Mouse (Mus musculus) kidney, adult 8-10 months (tissue): Measurements from ENCODE around the gene 4933424G06Rik.

Source experiments
- DNase-seq, 2 experiments: peaks; one replicate each; pipeline ENCODE4 v3.0.0; 2022

Gene 4933424G06Rik

DNA sequence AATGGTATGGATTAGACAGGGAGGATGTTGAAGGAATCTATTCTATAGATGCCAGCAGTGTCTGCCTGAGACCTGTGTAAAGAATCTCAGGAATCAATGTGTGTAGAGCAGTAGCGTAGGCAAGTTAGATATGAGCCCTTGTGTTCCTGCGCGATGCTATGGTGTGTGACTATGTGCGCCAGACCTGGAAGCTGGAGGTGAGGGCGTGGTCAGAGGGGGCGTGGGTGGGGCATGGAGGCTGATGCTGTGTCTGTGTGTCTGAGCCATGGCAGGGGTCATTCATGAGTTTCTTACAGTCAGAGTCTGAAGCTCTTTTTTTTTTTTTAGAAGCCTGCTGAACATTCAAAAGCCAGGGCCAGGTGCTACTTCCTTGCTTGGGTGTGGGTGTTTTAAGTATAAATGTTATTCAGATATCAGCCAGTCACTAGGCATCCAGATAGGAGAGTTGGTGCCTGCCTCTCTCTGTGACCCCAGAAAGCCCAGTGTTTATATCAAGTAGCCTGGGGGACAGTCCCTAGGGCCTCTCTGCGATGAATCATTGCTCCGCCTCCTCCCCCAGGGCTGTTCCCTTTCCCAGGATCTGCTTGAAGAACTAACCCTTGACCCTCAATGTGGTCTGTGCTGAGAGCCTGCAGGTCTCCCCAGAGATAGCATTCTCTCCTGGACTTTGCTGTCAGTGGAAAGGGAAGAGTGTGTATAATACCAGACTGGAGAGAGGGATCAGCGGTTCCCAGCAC is 62.4 kb downstream of the 4933424G06Rik start:
- DNase-seq = no peak

DNA sequence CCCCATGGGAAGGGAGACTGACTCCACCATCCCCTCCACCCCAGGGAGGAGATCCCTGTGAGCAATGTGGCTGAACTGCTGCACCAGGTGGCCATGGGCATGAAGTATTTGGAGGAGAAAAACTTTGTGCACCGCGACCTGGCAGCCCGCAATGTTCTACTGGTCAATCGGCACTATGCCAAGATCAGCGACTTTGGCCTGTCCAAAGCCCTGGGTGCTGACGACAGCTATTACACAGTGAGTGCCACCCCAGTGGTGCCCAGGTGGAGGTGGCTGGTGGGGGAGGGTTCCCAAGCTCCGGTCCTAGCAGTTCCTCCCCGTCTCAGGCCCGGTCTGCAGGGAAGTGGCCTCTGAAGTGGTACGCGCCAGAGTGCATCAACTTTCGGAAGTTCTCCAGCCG is 70.8 kb downstream of the 4933424G06Rik start:
- peak; percentile 23 to 51 for DNase-seq

DNA sequence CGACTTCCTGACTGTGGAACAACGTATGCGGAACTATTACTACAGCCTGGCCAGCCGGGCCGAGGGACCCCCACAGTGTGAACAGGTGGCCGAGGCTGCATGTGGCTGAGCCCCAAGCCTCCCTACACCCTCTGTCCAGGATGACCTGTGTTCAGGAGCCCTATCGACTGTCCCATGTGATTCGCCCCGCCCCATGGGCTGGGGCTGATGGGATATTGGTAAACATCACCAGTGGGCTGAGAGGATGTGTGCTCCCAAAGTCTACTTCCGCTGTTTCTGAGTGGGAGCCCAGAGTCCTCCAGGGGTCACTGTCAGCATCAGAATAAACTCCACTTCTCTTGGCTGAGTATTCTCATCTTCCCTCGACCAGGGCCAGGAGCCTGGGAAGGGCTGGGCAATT is 72.5 kb downstream of the 4933424G06Rik start:
- DNase-seq = peak in 1 of 2 experiments; percentile 10

DNA sequence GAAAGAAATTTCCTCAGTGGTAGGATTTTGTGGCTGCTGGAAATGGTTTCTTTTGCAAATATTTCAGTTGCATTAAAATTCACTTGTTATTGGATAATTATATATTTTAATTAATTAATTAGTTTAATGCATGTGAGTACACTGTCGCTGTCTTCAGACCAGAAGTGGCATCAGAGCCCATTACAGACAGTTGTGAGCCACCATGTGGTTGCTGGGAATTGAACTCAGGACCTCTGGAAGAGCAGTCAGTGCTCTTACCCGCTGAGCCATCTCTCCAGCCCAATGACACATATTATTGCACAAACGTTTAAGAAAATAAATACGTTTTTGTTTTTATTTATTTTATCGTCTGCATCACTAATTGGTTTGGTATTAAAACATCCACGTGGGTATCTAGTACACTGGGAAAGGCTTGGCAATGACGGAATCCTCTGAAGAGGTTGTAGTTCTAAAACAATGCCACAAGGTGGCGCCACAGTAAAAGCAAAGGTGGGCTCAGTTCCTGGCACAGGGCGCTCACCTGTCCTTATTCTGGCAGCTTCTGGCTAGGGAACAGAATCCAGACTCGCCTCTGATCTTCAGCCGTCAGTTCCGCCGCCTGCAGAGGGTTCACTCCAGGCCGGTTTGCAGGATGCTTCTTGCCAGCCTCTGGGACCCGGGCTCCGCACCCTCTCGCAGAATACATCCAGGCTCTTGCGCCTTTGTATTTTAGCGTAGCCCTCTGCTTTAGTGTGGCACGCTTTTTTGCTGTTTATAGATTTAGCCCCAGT is 74.6 kb downstream of the 4933424G06Rik start:
- peak; percentile 73 to 78 for DNase-seq

DNA sequence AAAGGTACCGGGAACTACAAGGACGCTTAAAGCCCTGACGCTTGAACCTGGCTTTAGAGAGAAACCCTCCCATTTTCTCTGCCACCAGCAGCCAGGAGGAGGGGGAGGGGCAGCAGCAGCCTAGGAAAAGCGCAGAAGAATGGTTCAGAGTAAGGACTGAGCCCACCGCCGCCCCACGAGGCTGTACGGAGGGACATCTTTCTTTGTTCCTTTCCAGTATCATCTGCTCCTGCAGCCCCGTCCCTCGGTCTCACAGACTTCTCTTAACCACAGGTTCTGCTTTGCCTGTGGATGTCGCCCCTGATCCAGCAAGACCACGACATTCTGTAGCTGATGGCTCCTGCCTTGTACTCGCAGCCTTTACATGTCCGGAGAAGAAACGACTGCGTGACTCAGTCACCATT is 75.3 kb downstream of the 4933424G06Rik start:
- no peak for DNase-seq

DNA sequence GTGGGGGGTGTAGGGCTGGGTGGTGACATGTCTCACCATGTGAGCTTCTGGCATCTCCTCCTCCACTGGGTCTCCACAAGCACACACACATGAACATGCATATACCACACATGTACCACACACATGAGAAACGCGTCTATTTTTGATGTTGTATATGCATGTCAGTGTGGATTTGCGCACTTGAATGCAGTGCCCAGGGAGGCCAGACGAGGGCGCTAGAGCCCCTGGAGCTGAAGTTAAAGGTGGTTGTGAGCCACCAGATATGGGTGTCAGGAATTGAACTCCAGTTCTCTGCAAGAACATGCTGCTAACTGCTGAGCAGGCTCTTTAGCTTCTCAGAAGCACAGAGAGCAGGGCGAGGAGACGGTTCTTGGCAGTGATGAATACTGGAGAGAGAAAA is 76.4 kb downstream of the 4933424G06Rik start:
- DNase-seq = no peak

DNA sequence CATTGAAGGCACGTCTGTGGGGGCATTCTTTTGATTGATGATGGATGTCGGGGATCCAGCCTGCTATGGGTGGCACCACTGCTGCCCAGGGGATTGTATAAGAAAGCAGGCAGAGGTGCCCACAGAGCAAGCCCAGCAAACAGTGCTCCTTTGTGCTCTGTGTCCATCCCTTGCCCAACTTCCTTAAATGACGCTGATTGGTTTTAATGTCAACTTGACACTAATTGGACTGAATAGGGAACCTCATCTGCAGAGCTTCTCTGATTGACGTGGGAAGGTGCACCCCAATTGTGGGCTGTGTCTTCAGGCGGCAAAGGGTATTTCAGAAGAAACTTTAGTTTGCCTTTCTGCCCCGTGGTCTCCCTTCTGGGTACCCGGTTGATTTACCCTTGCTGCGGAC is 79.5 kb downstream of the 4933424G06Rik start:
- DNase-seq = no peak

DNA sequence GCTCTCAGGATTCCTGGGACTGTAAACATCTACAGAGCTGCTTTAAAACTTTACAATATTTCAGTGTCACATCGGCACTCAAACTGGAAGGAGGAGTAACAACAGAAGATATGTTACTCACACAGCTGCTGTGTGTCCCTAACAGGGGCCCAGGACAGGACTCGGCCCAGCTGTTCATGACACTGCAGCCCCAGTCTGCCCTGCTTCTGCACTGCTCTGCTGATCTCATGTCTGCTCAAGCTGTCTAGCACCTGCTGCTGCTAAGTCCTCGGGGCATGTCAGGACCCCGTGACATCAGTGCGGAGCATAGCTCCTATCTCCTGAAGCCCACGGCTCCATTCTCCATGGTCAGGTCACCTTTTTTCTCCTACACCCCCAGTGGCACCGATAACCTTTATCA is 86.8 kb downstream of the 4933424G06Rik start:
- no peak for DNase-seq

DNA sequence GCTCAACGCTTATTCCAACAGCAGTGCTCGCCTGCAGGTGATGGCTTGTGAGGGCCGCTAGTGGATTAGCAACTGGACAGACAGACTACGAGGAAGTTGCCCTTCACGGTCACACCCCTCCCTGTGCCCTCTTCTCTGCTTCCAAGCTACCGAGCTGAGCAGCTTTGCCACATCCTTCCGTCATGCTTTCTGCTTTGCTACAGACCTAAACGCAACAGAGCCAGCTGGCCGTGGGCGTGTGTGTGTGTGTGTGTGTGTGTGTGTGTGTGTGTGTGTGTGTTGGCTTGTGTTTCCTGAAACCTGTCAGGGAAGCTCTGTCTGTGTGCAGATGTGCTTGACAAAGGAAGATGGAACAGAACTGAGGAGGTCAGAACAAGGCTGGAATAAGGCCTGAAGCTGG is 87.5 kb downstream of the 4933424G06Rik start:
- no peak for DNase-seq

DNA sequence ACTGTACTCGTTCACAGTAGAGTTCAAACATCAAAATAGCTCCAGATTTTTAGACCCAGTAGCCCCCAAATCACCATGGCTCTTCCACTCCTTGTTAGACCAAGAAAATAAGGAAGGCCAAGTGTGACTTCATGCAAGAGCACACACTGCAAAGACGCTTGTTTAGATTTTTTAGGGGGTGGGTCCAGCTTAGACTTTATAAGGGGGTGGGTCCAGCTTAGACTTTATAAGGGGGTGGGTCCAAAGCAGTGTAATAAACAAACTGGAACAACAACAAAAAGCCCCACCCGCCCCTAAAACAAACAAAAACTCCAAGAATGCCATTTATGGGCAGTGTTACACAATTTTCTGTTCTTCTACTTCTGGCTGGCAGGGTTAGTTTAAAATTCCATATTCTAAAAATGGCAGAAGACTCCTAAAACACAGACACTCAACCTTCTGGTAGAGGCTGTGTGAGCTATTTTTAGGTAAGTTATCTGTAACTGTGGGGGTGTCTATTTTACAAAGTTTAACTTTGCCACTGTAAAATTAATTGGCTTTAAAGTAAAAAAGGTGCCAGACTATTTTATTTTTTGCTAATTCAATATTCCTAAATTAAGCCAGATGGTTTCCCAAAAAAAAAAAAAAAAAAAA is 90.5 kb downstream of the 4933424G06Rik start:
- no peak for DNase-seq

DNA sequence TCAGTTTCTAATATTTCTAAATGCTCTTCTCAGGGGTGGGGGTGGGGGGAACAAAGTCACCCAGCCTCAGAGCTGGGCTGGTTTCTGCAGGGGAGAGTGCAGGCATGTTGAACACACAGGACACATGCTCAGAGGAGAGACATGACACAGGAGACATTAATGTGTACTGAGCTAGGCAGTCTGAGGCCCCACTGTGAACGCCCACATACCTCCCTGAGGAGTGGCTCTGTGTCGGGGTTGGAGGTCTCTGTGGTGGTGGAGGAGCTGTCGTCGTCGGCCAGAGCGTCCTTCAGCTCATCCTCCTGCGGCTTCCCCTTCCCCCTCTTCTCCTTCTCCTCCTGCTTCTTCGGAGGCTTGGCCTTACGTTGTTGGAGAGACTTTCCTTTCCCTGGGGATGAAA is 94.3 kb downstream of the 4933424G06Rik start:
- DNase-seq = no peak

DNA sequence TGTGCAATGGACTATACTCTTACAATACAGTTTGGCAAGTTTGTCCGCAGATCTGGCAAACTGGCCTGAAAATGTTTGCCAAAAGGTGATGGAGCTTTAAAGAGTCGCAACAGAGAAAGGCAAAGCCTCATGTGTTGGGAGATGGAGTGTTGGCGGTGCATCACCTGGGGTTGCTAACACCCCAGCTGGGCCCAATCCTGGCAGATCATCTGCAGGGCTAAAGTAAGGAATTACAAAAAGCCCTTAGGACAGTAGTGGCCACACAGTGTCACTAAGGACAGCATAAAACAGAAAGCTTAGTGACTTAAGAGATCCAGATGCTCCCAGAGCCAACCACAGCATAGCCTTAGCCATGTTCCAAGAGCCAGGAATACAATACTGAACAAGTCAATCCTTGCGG is 94.9 kb downstream of the 4933424G06Rik start:
- no peak for DNase-seq

DNA sequence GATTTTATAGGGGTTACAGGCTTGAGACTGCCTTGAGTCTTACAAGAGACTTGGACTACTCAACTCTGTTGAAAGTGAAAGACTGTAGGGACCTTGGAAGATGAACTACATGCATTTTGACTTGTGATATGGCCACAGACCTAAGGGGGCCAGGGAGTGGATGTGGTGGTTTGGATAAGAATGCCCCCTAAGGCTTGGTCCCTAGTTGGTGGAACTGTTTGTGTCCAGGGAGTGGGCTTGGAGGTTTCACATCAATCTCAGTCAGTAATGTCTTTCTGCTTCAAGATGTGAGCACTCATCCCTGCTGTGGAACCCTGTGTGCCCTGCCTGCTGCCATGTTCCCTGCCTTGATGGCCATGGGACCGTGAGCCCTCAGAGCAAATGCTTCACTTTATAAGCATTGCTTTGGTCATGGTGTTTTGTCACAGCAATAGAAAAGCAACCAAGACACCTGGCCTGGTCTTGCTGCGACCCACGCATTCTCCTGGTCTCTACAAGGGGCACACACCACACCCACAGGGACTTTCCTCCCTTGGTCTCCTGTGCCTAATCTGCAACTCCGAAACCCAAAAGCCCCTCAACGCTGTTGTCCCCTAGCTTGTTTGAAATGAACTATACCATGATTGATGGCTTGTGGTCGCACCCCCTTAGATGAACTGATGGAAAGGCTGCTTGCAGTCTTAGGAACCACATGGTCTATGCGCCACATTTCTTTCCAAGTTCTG is 96.4 kb downstream of the 4933424G06Rik start:
- no peak for DNase-seq

DNA sequence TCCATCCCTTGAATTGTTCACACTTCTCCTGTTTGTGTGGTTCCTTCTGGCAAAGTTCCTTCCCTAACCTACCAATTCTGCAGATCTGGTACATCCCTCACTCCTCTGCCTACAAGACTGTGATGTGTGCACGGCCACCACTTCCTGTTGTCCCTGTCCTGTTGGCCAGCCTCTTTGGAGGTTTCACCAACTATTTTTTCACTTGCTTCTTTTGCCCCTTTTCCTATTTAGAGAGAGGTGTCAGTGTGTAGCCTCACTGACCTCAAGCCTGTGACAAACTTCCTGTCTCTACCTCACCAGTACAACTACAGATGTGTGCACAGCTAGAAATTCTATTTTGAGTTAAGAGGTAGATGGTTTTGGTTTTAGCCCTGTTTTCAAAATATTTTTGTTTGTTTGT is 97.1 kb downstream of the 4933424G06Rik start:
- DNase-seq = no peak
